Mouse (Mus musculus) ES-Bruce4 (cell line): Measurements from ENCODE around the gene Polr3b.

Experiments used
- CTCF ChIP-seq: IDR thresholded peaks from one replicate; pipeline ENCODE4 v1.8.1; 2011; ENCODE audit warnings: low read depth, low read length
- EP300 ChIP-seq: IDR thresholded peaks from 2 replicates; pipeline ENCODE4 v1.6.1; 2011; ENCODE audit warnings: low read depth, low read length; ENCODE audit not compliant: insufficient read depth
- POLR2A ChIP-seq: IDR thresholded peaks from one replicate; pipeline ENCODE4 v1.8.1; 2011; ENCODE audit warnings: low read length; ENCODE audit not compliant: insufficient read depth

DNA sequence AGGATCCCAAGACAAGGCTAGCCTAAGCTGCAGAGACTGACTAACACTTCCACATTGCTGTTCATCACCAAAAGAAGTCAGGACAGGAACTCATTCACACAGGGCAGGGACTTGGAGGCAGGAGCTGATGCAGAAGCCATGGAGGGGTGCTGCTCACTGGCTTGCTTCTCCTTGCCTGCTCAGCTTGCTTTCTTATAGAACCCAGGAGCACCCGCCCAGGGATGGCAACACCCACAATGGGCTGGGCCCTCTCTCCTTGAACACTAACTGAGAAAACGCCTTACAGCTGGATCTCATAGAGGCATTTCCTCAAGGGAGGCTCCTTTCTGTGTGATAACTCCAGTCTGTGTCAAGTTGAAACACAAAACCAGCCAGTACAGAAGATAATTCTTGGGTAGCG lies 7.0 kb upstream of the Polr3b start:
- TF ChIP-seq CTCF: no peak
- TF ChIP-seq POLR2A: no peak
- no peak for TF ChIP-seq EP300
